In the genomic region with DNA sequence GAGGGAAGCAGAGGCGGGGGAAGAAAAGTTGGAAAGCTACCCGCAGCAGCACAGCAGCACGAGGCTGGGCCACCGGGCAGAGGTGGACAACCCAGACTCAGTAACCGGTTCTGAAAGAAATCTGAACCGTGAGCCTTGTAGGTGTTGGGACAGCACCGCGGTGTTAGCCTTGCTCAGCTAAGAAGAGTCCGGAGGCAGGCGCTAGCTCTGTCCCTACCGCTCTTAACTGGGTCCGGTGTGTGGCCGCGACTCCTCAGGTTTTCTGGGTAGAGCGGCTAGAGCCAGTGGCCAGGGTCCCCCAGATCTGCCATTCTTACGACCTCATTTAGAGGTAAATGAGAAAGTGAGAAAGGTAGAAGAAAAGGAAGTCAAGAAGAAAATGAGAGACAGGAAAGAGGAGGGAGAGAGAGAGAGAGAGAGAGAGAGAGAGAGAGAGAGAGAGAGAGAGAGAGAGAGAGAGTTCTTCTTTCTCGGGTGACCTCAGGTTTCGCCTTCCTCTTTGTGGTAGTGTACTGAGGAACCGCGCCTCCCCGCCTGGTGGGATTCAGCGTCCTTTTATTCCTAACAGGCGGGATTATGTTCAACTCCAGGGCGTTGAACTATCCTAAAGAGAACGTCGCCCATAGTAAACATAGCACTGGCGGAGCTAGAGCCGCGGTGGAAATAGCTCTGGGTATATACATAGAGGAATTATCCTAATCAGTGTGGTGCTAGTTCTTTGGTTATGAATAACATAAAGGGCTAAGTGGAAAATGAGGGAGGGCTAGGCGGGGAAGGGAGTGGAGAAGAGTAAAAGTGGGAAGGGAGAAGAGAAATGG, we compare ENCODE assay signal across 10 mouse cellular contexts. TPM values are rescaled to one million over a fixed set of nuclear protein-coding genes. Genes with fewer than 3 reads are reported as not detected.
DNase-seq lines count a peak whose midpoint lies in the region; ATAC-seq and TF ChIP-seq lines count a peak whose summit lies in the region.
"Had no signal": no experiment of that assay in that cellular context is flagged by ENCODE, and none has a peak within 500 bp of the region (broad histone marks: within the 10 kb centered on the region; RNA-seq: fewer than 3 reads in every experiment).

No protein-coding gene starts in this region.

- WGBS in heart, embryonic 13.5 days, result under 1% methylated on average over 29 of the region's 30 CpGs
- under 1% methylated on average over 30 of the region's 30 CpGs for WGBS in intestine, embryonic 14.5 days
- WGBS in midbrain, postnatal 0 days, result 1% methylated on average over 30 of the region's 30 CpGs

- no peak overlapping the region for H3K27ac ChIP-seq in heart, embryonic 13.5 days (replicated peaks)
- no peak overlapping the region for H3K27ac ChIP-seq in intestine, embryonic 14.5 days (ENCODE audit: low read depth)
- H3K27ac ChIP-seq in midbrain, postnatal 0 days (ENCODE audit: low read depth, low read length), result peak overlapping the region; percentile 69

- no peak overlapping the region for H3K9ac ChIP-seq in heart, embryonic 13.5 days
- H3K9ac ChIP-seq in intestine, embryonic 14.5 days (ENCODE audit: low read length), result no peak overlapping the region
- H3K9ac ChIP-seq in midbrain, postnatal 0 days (replicated peaks; ENCODE audit: low read length, poor library complexity, severe bottlenecking), result peak overlapping the region; percentile 64

- peak overlapping the region; percentile 42 for H3K4me3 ChIP-seq in heart, embryonic 13.5 days
- H3K4me3 ChIP-seq in intestine, embryonic 14.5 days (ENCODE audit: low read depth, low read length), result peak overlapping the region; percentile 19
- peak overlapping the region; percentile 37 for H3K4me3 ChIP-seq in midbrain, postnatal 0 days (ENCODE audit: low read depth, low read length)

- H3K4me1 ChIP-seq in heart, embryonic 13.5 days, result peaks cover 4% of the 10 kb centered on the region; the same call in 1 of the 2 replicates
- H3K4me1 ChIP-seq in intestine, embryonic 14.5 days (replicated peaks; ENCODE audit: control insufficient read depth, insufficient read depth, low read length), result no peaks in the 10 kb centered on the region
- H3K4me1 ChIP-seq in midbrain, postnatal 0 days (ENCODE audit: insufficient read depth, low read length), result no peaks in the 10 kb centered on the region

- H3K27me3 ChIP-seq in heart, embryonic 13.5 days (replicated peaks), result peaks cover 85% of the 10 kb centered on the region
- H3K27me3 ChIP-seq in intestine, embryonic 14.5 days (replicated peaks; ENCODE audit: control insufficient read depth, insufficient read depth, low read length), result peaks cover 92% of the 10 kb centered on the region
- H3K27me3 ChIP-seq in midbrain, postnatal 0 days (ENCODE audit: insufficient read depth, low read length), result peaks cover 58% of the 10 kb centered on the region
- H3K27me3 ChIP-seq: CH12.LX had no signal

- H3K36me3 ChIP-seq in heart, embryonic 13.5 days, result no peaks in the 10 kb centered on the region
- H3K36me3 ChIP-seq in intestine, embryonic 14.5 days (ENCODE audit: control insufficient read depth, insufficient read depth, low read length), result no peaks in the 10 kb centered on the region
- no peaks in the 10 kb centered on the region for H3K36me3 ChIP-seq in midbrain, postnatal 0 days (ENCODE audit: insufficient read depth, low read length)

- H3K9me3 ChIP-seq in heart, embryonic 13.5 days, result no peaks in the 10 kb centered on the region
- no peaks in the 10 kb centered on the region for H3K9me3 ChIP-seq in intestine, embryonic 14.5 days (ENCODE audit: control insufficient read depth, low read length)
- H3K9me3 ChIP-seq in midbrain, postnatal 0 days (ENCODE audit: low read length), result no peaks in the 10 kb centered on the region

- H3K4me2 ChIP-seq in heart, embryonic 13.5 days, result peak overlapping the region; percentile 62
- H3K4me2 ChIP-seq in intestine, embryonic 14.5 days (ENCODE audit: low read length), result peak overlapping the region; percentile 39
- peak overlapping the region; percentile 12; the same call in 1 of the 2 replicates for H3K4me2 ChIP-seq in midbrain, postnatal 0 days (ENCODE audit: low read depth, low read length, poor library complexity, severe bottlenecking)

- no peak for TF ChIP-seq CTCF in midbrain, postnatal 0 days (IDR thresholded peaks at IDR 0.05)

- no peak for DNase-seq in heart, adult 8-10 months (ENCODE audit: low spot score)
- peak; percentile 58 for DNase-seq in embryo, embryonic 11 days
- DNase-seq in intestine, embryonic 14.5 days (ENCODE audit: low spot score), result peak; percentile 72
- no peak for DNase-seq in midbrain, postnatal 0 days (ENCODE audit: low spot score)
- DNase-seq in urinary bladder, adult 18-20 months (ENCODE audit: low spot score in 2 of 2), result no peak
- DNase-seq in ovary, adult 18-20 months (ENCODE audit: low spot score), result no peak
- no peak for DNase-seq in adrenal gland, postnatal 4 days (ENCODE audit: low spot score in 2 of 2)
- DNase-seq: layer of hippocampus, adult 9-11 months had no signal

- no peak for ATAC-seq in heart, embryonic 13.5 days (ENCODE audit: extremely low read depth, insufficient number of reproducible peaks, low FRiP score, low TSS enrichment)
- ATAC-seq in intestine, embryonic 14.5 days (replicated peaks; ENCODE audit: low FRiP score, low TSS enrichment, low read depth), result 0 out of 2 replicates have a peak, but pooled peaks have one; percentile 45
- ATAC-seq in midbrain, postnatal 0 days (ENCODE audit: low FRiP score), result no peak

RNA-seq across cellular contexts. Expression of a gene that starts 1.7 kb away (rescaled TPM):
- polyA plus RNA-seq in heart, embryonic 13.5 days (2015; fragmentation: Nextera tagmentation; extraction: Ambion mirVana), result 0.27 and 0.68 TPM in 2 replicates
- total RNA-seq in heart, adult 8-10 months (2022), result under 1 TPM in 1 of 4 experiments, not detected in 3; 0.03 TPM
- not detected in 2 replicates for polyA plus RNA-seq in intestine, embryonic 14.5 days (2014; fragmentation: Nextera tagmentation; extraction: Ambion mirVana)
- 86.4 and 104 TPM in 2 replicates for total RNA-seq in midbrain, postnatal 0 days (2014; rRNA removed)
- 172 and 180 TPM in 2 replicates for polyA plus RNA-seq in midbrain, postnatal 0 days (2015; fragmentation: Nextera tagmentation; extraction: Ambion mirVana)
- 10 to 100 TPM; 20.3 to 29.9 TPM for total RNA-seq in adrenal gland, postnatal 4 days (2021)
- total RNA-seq: CH12.LX had no signal

Comparison
In these comparisons a context has a peak if more than half of its experiments do, and no peak if none do; other contexts are left out.
1. H3K4me2 ChIP-seq: peak in every context shown above with its lines; median percentile 62 in heart, embryonic 13.5 days; 39 in intestine, embryonic 14.5 days; 12 in midbrain, postnatal 0 days.
2. DNase-seq: peak in embryo, embryonic 11 days (single experiment) and intestine, embryonic 14.5 days (single experiment); none in heart, adult 8-10 months (single experiment), midbrain, postnatal 0 days (single experiment), urinary bladder, adult 18-20 months (0 of 2), ovary, adult 18-20 months (single experiment) and adrenal gland, postnatal 4 days (0 of 2).
3. RNA of a gene that starts 1.7 kb away (total RNA-seq): 86.4 to 104 TPM in midbrain, postnatal 0 days and 20.3 to 29.9 TPM in adrenal gland, postnatal 4 days; 0.03 TPM in heart, adult 8-10 months; every median in the first group is over 10 times any median in the second.
4. Peak in every context shown above with its lines, with median percentiles within 50 percentile points of each other: H3K4me3 ChIP-seq.